ENCODE assay signal across 11 mouse cellular contexts in the genomic region with DNA sequence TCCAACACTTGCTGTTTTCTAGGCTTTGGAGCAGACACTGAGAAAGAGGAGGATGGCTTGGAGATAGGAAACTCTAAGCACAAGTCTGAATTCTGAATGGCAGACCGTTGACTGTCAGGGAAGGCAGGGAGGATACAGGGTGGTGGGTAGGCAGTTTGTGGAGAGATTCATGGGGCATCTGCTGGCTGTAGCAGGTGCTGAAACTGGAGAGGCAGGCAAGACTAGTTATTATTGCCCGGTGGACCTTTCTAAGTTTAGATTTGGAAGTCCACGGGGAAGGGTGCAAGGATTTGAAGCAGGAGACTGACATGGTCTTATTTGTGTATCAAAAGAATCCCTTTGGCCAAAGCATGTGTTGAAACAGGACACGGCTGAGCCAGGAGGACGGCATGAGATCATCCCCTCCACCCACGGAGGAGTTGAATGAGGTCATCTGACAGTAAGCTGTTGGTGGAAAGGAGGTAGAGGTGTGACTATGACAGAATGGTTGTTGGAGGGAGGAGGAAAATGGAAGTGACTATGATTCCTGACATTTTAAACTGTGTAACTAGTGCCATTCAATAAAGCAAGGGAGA.
DNase-seq lines count a peak whose midpoint lies in the region; ATAC-seq and TF ChIP-seq lines count a peak whose summit lies in the region.
"Had no signal": no experiment of that assay in that cellular context is flagged by ENCODE, and none has a peak within 500 bp of the region (broad histone marks: within the 10 kb centered on the region; RNA-seq: fewer than 3 reads in every experiment).

No protein-coding gene starts in this region.

- in situ Hi-C loops in Patski (cut with MboI; ENCODE audit: low pct_unique_long_range_greater_than_20kb), result no loop called here

- 61% methylated on average over 6 of the region's 6 CpGs for WGBS in embryonic facial prominence, embryonic 14.5 days
- 85% methylated on average over 6 of the region's 6 CpGs for WGBS in embryonic facial prominence, embryonic 10.5 days
- WGBS in midbrain, postnatal 0 days, result 64% methylated on average over 6 of the region's 6 CpGs
- 83% methylated on average over 6 of the region's 6 CpGs for WGBS in forebrain, embryonic 10.5 days

- peak; percentile 30; the same call in 1 of the 2 replicates for ATAC-seq in embryonic facial prominence, embryonic 14.5 days (ENCODE audit: low read depth)
- peak; percentile 47 for ATAC-seq in Patski
- ATAC-seq in midbrain, postnatal 0 days (ENCODE audit: low FRiP score), result no peak

- intact Hi-C loops in gastrocnemius, adult 2 months (cut with DNase I), result no loop called here
- intact Hi-C loops in heart, postnatal 36 days (cut with DNase I), result loop anchor here (5.0 kb wide), 1 partner anchor 124 kb away; the partner anchor contains the start of gene Foxn3

- no peak overlapping the region for H3K4me2 ChIP-seq in embryonic facial prominence, embryonic 14.5 days (ENCODE audit: low read depth, low read length)
- no peak overlapping the region for H3K4me2 ChIP-seq in midbrain, postnatal 0 days (ENCODE audit: low read depth, low read length, poor library complexity, severe bottlenecking)
- H3K4me2 ChIP-seq: forebrain, embryonic 12.5 days had no signal

- POLR2A ChIA-PET in Patski (lab: Charles Lee), result no interaction called here

- no peak for TF ChIP-seq CTCF in Patski (IDR thresholded peaks at IDR 0.05)
- no peak; the same call in 1 of the 2 replicates for TF ChIP-seq CTCF in gastrocnemius, adult 2 months (IDR thresholded peaks at IDR 0.05)
- TF ChIP-seq CTCF in midbrain, postnatal 0 days (IDR thresholded peaks at IDR 0.05), result no peak

- H3K36me3 ChIP-seq in embryonic facial prominence, embryonic 14.5 days (ENCODE audit: control insufficient read depth, insufficient read depth, low read length), result no peaks in the 10 kb centered on the region
- H3K36me3 ChIP-seq in embryonic facial prominence, embryonic 10.5 days (replicated peaks), result no peaks in the 10 kb centered on the region
- no peaks in the 10 kb centered on the region for H3K36me3 ChIP-seq in midbrain, postnatal 0 days (ENCODE audit: insufficient read depth, low read length)
- no peaks in the 10 kb centered on the region for H3K36me3 ChIP-seq in forebrain, embryonic 10.5 days (replicated peaks)
- H3K36me3 ChIP-seq: forebrain, embryonic 12.5 days; hindbrain, embryonic 10.5 days had no signal

- no peaks in the 10 kb centered on the region for H3K27me3 ChIP-seq in embryonic facial prominence, embryonic 14.5 days (replicated peaks; ENCODE audit: control insufficient read depth, insufficient read depth, low read length)
- H3K27me3 ChIP-seq in embryonic facial prominence, embryonic 10.5 days (replicated peaks; ENCODE audit: low read depth, poor library complexity, severe bottlenecking), result no peaks in the 10 kb centered on the region
- no peaks in the 10 kb centered on the region for H3K27me3 ChIP-seq in Patski
- H3K27me3 ChIP-seq in midbrain, postnatal 0 days (ENCODE audit: insufficient read depth, low read length), result no peaks in the 10 kb centered on the region
- H3K27me3 ChIP-seq in forebrain, embryonic 10.5 days (ENCODE audit: poor library complexity, severe bottlenecking), result no peaks in the 10 kb centered on the region
- H3K27me3 ChIP-seq: forebrain, embryonic 12.5 days had no signal

- CTCF ChIA-PET in Patski (lab: Charles Lee), result no interaction called here

- no peak overlapping the region for H3K4me3 ChIP-seq in embryonic facial prominence, embryonic 14.5 days (ENCODE audit: low read depth, low read length)
- no peak overlapping the region for H3K4me3 ChIP-seq in embryonic facial prominence, embryonic 10.5 days
- H3K4me3 ChIP-seq in gastrocnemius, adult 2 months, result peak overlapping the region; percentile 28
- H3K4me3 ChIP-seq in midbrain, postnatal 0 days (ENCODE audit: low read depth, low read length), result no peak overlapping the region
- no peak overlapping the region for H3K4me3 ChIP-seq in forebrain, embryonic 10.5 days
- H3K4me3 ChIP-seq: forebrain, embryonic 12.5 days; hindbrain, embryonic 10.5 days had no signal

- H3K9ac ChIP-seq in embryonic facial prominence, embryonic 14.5 days (ENCODE audit: low read depth, low read length), result no peak overlapping the region
- no peak overlapping the region for H3K9ac ChIP-seq in midbrain, postnatal 0 days (replicated peaks; ENCODE audit: low read length, poor library complexity, severe bottlenecking)
- H3K9ac ChIP-seq: forebrain, embryonic 12.5 days had no signal

- no peaks in the 10 kb centered on the region for H3K9me3 ChIP-seq in embryonic facial prominence, embryonic 14.5 days (ENCODE audit: control insufficient read depth, low read length)
- no peaks in the 10 kb centered on the region for H3K9me3 ChIP-seq in embryonic facial prominence, embryonic 10.5 days
- H3K9me3 ChIP-seq in midbrain, postnatal 0 days (ENCODE audit: low read length), result no peaks in the 10 kb centered on the region
- no peaks in the 10 kb centered on the region for H3K9me3 ChIP-seq in forebrain, embryonic 10.5 days
- H3K9me3 ChIP-seq: forebrain, embryonic 12.5 days; hindbrain, embryonic 10.5 days had no signal

- peak; percentile 17 for DNase-seq in embryonic facial prominence, embryonic 14.5 days (ENCODE audit: low spot score)
- no peak for DNase-seq in embryonic facial prominence, embryonic 10.5 days (ENCODE audit: low spot score)
- no peak for DNase-seq in Patski (ENCODE audit: low read depth, low spot score)
- peak; percentile 81 for DNase-seq in gastrocnemius, adult 2 months
- peak; percentile 11 to 22 for DNase-seq in heart, postnatal 36 days
- DNase-seq in midbrain, postnatal 0 days (ENCODE audit: low spot score), result no peak
- DNase-seq in thymus, postnatal 25 days, result no peak
- DNase-seq in forebrain, embryonic 10.5 days (ENCODE audit: extremely low spot score, low spot score), result no peak
- DNase-seq: B cell, adult 2 months had no signal

- no peak overlapping the region for H3K27ac ChIP-seq in embryonic facial prominence, embryonic 14.5 days (replicated peaks; ENCODE audit: low read depth, low read length)
- no peak overlapping the region for H3K27ac ChIP-seq in embryonic facial prominence, embryonic 10.5 days (replicated peaks)
- peak overlapping the region; percentile 83 for H3K27ac ChIP-seq in gastrocnemius, adult 2 months
- no peak overlapping the region for H3K27ac ChIP-seq in midbrain, postnatal 0 days (ENCODE audit: low read depth, low read length)
- H3K27ac ChIP-seq in forebrain, embryonic 10.5 days, result no peak overlapping the region
- H3K27ac ChIP-seq: forebrain, embryonic 12.5 days; hindbrain, embryonic 10.5 days had no signal

- H3K4me1 ChIP-seq in embryonic facial prominence, embryonic 14.5 days (ENCODE audit: control insufficient read depth, insufficient read depth, low read length), result no peaks in the 10 kb centered on the region
- H3K4me1 ChIP-seq in embryonic facial prominence, embryonic 10.5 days, result peaks cover 2% of the 10 kb centered on the region; the same call in 1 of the 2 replicates
- H3K4me1 ChIP-seq in midbrain, postnatal 0 days (ENCODE audit: insufficient read depth, low read length), result no peaks in the 10 kb centered on the region
- H3K4me1 ChIP-seq in forebrain, embryonic 10.5 days, result peaks cover 4% of the 10 kb centered on the region; the same call in 1 of the 2 replicates
- H3K4me1 ChIP-seq: forebrain, embryonic 12.5 days; hindbrain, embryonic 10.5 days had no signal

Comparison
In these comparisons a context has a peak if more than half of its experiments do, and no peak if none do; other contexts are left out.
1. DNase-seq: peak in embryonic facial prominence, embryonic 14.5 days (single experiment), gastrocnemius, adult 2 months (single experiment) and heart, postnatal 36 days (2 of 2); none in embryonic facial prominence, embryonic 10.5 days (single experiment), Patski (single experiment), midbrain, postnatal 0 days (single experiment), thymus, postnatal 25 days (single experiment) and forebrain, embryonic 10.5 days (single experiment).